Mouse (Mus musculus) hindbrain, postnatal 0 days (tissue): Measurements from ENCODE around the gene Pibf1. TPM values are rescaled to one million over a fixed set of nuclear protein-coding genes. Genes with fewer than 3 reads are reported as not detected.
A peak's percentile ranks its signal among the peaks of the same experiment; 100 is the strongest.

Experiments
- ATAC-seq: fragments of 200-750 bp; cut with Nextera tagmentation; 2 replicates; pipeline ENCODE4 v1.8.0; 2017; ENCODE audit warnings: mild to moderate bottlenecking, moderate TSS enrichment, moderate library complexity
- DNase-seq: peaks from one replicate; pipeline ENCODE4 v3.0.0-alpha.2; 2015; ENCODE audit warnings: low spot score
- H3K27ac ChIP-seq: fragments of 300-500 bp; sonication (generic); 2 replicates; pipeline ENCODE4 v1.5.1; 2014; ENCODE audit warnings: mild to moderate bottlenecking
- H3K27me3 ChIP-seq: fragments of 300-500 bp; sonication (generic); 2 replicates; pipeline ENCODE4 v1.6.1; 2014; ENCODE audit warnings: low read length, mixed read lengths; ENCODE audit not compliant: insufficient read depth
- H3K36me3 ChIP-seq: fragments of 300-500 bp; sonication (generic); 2 replicates; pipeline ENCODE4 v1.6.1; 2014; ENCODE audit warnings: low read length, mixed read lengths; ENCODE audit not compliant: insufficient read depth
- H3K4me1 ChIP-seq: fragments of 300-500 bp; sonication (generic); 2 replicates; pipeline ENCODE4 v1.6.1; 2014; ENCODE audit warnings: antibody characterized with exemption, low read length, mixed read lengths; ENCODE audit not compliant: insufficient read depth
- H3K4me2 ChIP-seq: fragments of 300-500 bp; sonication (generic); 2 replicates; pipeline ENCODE4 v1.6.1; 2014; ENCODE audit warnings: low read depth, mild to moderate bottlenecking, low read length, moderate library complexity, mixed read lengths
- H3K4me3 ChIP-seq: fragments of 300-500 bp; sonication (generic); 2 replicates; pipeline ENCODE4 v1.5.1; 2014; ENCODE audit warnings: low read length
- H3K9ac ChIP-seq: fragments of 300-500 bp; sonication (generic); replicated peaks from 2 replicates; pipeline ENCODE4 v1.6.1; 2014; ENCODE audit warnings: mild to moderate bottlenecking, low read length, moderate library complexity, mixed read lengths
- H3K9me3 ChIP-seq: fragments of 300-500 bp; sonication (generic); 2 replicates; pipeline ENCODE4 v1.6.1; 2016; ENCODE audit warnings: low read length, mixed read lengths
- CTCF ChIP-seq: IDR thresholded peaks from 2 replicates; pipeline ENCODE4 v1.5.1; 2016; ENCODE audit warnings: antibody characterized with exemption, control low read depth, low read depth
- WGBS: fragments of 180-500 bp; shearing (Covaris S2); extraction: QIAGEN DNeasy Blood & Tissue Kit; methylation state at CpG from one replicate; pipeline ENCODE4 v1.1.7; 2014; 5-methylcytosine and 5-hydroxymethylcytosine counted together
- polyA plus RNA-seq: library from polyadenylated mRNA; unstranded; fragments of >200 nt; fragmentation: Nextera tagmentation; extraction: Ambion mirVana; gene quantifications from 2 replicates; pipeline ENCODE4 v1.2.1, GENCODE M21; 2015
- total RNA-seq: library from RNA; depleted of rRNA; stranded (reverse); fragments of >200 nt; gene quantifications from 2 replicates; pipeline ENCODE4 v1.2.3, GENCODE M21; 2014; rRNA removed

Gene Pibf1
- total and polyA plus RNA-seq, 2 experiments from 2014 or later, result 10.1 to 13.4 TPM

GRCm38 (mm10) chr14:99298385-99299021 is 199.3 kb downstream of the Pibf1 start, which contains the start of gene Klf5:
Gene Klf5, plus strand, starts transcription at chr14:99298691.
- ATAC-seq (peak; percentile 98), DNase-seq (peak; percentile 94)
- Histone ChIP-seq H3K9ac (peak within 1 kb of the TSS; percentile 59), H3K4me3 (peak within 1 kb of the TSS; percentile 76), H3K36me3 (no peaks in the 10 kb centered on the region), H3K27ac (0 out of 2 replicates have a peak within 1 kb of the TSS, but pooled peaks have one; percentile 3), H3K9me3 (no peaks in the 10 kb centered on the region), H3K4me2 (peak within 1 kb of the TSS; percentile 88), H3K27me3 (no peaks in the 10 kb centered on the region), H3K4me1 (no peaks in the 10 kb centered on the region)
- 1% methylated on average over 63 of the region's 67 CpGs for WGBS
- TF ChIP-seq CTCF, result no peak

- Histone ChIP-seq H3K4me1 (no peaks in the 10 kb centered on the region), H3K4me3 (peak overlapping the region; percentile 76), H3K9ac (peak overlapping the region; percentile 59), H3K36me3 (no peaks in the 10 kb centered on the region), H3K9me3 (no peaks in the 10 kb centered on the region), H3K4me2 (peak overlapping the region; percentile 88), H3K27me3 (no peaks in the 10 kb centered on the region), H3K27ac (0 out of 2 replicates have a peak overlapping the region, but pooled peaks have one; percentile 3)
- DNase-seq (peak; percentile 69), ATAC-seq (peak; percentile 82)
- TF ChIP-seq CTCF, result no peak
- 0% methylated on average over 59 of the region's 60 CpGs for WGBS
These were observed 199.8 kb downstream of the Pibf1 start for GRCm38 (mm10) chr14:99299022-99299481.

GRCm38 (mm10) chr14:99299701-99300191 is 200.5 kb downstream of the Pibf1 start:
- Histone ChIP-seq H3K9me3 (no peaks in the 10 kb centered on the region), H3K4me3 (peak overlapping the region; percentile 76), H3K27ac (no peak overlapping the region), H3K4me1 (no peaks in the 10 kb centered on the region), H3K27me3 (no peaks in the 10 kb centered on the region), H3K36me3 (no peaks in the 10 kb centered on the region), H3K9ac (peak overlapping the region; percentile 59; the same call in 1 of the 2 replicates), H3K4me2 (peak overlapping the region; percentile 88)
- DNase-seq (peak; percentile 35), ATAC-seq (no peak)
- WGBS, result 6% methylated on average over 21 of the region's 21 CpGs
- TF ChIP-seq CTCF, result no peak

- peak; percentile 40 for TF ChIP-seq CTCF
- no peaks in the 10 kb centered on the region for H3K4me1 ChIP-seq
- DNase-seq (no peak), ATAC-seq (no peak)
- 63% methylated on average over 11 of the region's 11 CpGs for WGBS
- H3K9ac ChIP-seq, result no peak overlapping the region
- no peaks in the 10 kb centered on the region for H3K36me3 ChIP-seq
- H3K27ac ChIP-seq, result no peak overlapping the region
- H3K4me2 ChIP-seq, result no peak overlapping the region
- H3K4me3 ChIP-seq, result no peak overlapping the region
- H3K27me3 ChIP-seq, result no peaks in the 10 kb centered on the region
- no peaks in the 10 kb centered on the region for H3K9me3 ChIP-seq
These were observed 202.2 kb downstream of the Pibf1 start for GRCm38 (mm10) chr14:99301472-99301871.

Other genes starting within 250 kb of the Pibf1 start
- not detected in 2 replicates for gene Rpl36a-ps1, start 105.1 kb upstream of the Pibf1 start, total RNA-seq
- gene Rpl36a-ps1, start 105.1 kb upstream of the Pibf1 start, polyA plus RNA-seq, result not detected in 2 replicates
- gene Mzt1, start 53.3 kb upstream of the Pibf1 start, total RNA-seq, result 73.7 and 74.1 TPM in 2 replicates
- 117 and 124 TPM in 2 replicates for gene Mzt1, start 53.3 kb upstream of the Pibf1 start, polyA plus RNA-seq
- gene Bora, start 53.2 kb upstream of the Pibf1 start, total RNA-seq, result 7.6 and 8.2 TPM in 2 replicates
- gene Bora, start 53.2 kb upstream of the Pibf1 start, polyA plus RNA-seq, result 13.3 and 15.8 TPM in 2 replicates
- 13.5 and 16.3 TPM in 2 replicates for gene Dis3, start 346 bp downstream of the Pibf1 start, total RNA-seq
- 25.7 and 26.1 TPM in 2 replicates for gene Dis3, start 346 bp downstream of the Pibf1 start, polyA plus RNA-seq
- 1.5 and 2.4 TPM in 2 replicates for gene Klf5, start 199.3 kb downstream of the Pibf1 start, total RNA-seq
- 3.5 and 3.7 TPM in 2 replicates for gene Klf5, start 199.3 kb downstream of the Pibf1 start, polyA plus RNA-seq